Mouse (Mus musculus): ENCODE data around the gene Sgk2. TPM values are rescaled to one million over a fixed set of nuclear protein-coding genes. Genes with fewer than 3 reads are reported as not detected.

The Sgk2 gene
- polyA plus RNA-seq, 1 experiment from 2014 or later = 0.09 TPM

DNA sequence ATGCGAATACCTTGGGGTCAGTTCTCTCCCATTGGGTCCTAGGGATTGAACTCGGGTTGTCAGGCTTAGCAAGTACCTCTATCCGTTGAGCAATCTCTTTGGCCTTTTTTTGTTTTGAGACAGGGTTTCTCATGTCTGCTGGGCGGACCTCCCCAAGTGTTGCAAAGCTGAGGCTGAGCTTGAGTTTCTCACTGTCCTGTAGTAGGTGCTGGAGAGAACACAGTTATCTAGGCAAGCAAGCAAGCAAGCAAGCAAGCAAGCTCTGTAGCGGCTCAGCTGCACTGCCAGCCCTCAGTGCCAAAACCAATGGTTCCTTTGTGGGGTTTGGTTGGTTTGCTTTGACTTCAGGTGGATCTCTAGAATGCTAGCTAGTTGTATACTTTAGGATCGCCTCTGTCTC lies 73.5 kb downstream of the Sgk2 start:
- no peak overlapping the region for H3K27ac ChIP-seq (ENCODE audit: low read length)
- H3K4me1 ChIP-seq (ENCODE audit: control insufficient read depth, insufficient read depth, low read length) = peaks cover 8% of the 10 kb centered on the region
- 76% methylated on average over 6 of the region's 6 CpGs for WGBS
- H3K4me2 ChIP-seq (ENCODE audit: low read depth, low read length) = no peak overlapping the region
- no peak for ATAC-seq (replicated peaks; ENCODE audit: extremely low read depth, insufficient read depth, low FRiP score)
- H3K9ac ChIP-seq (ENCODE audit: low read length) = no peak overlapping the region
- H3K4me3 ChIP-seq (ENCODE audit: low read length) = no peak overlapping the region
- H3K9me3 ChIP-seq (replicated peaks; ENCODE audit: control insufficient read depth, low read length) = no peaks in the 10 kb centered on the region
- H3K27me3 ChIP-seq (ENCODE audit: control insufficient read depth, insufficient read depth, low read length) = no peaks in the 10 kb centered on the region
- H3K36me3 ChIP-seq (ENCODE audit: control insufficient read depth, insufficient read depth) = no peaks in the 10 kb centered on the region

- Histone ChIP-seq H3K27ac (ENCODE audit: low read length) (no peak overlapping the region), H3K4me2 (ENCODE audit: low read depth, low read length) (no peak overlapping the region)
- 74% methylated on average over 8 of the region's 8 CpGs for WGBS
These were observed 74.3 kb downstream of the Sgk2 start for GRCm38 (mm10) chr2:163061203-163062118.

GRCm38 (mm10) chr2:163062119-163062508 lies 75.0 kb downstream of the Sgk2 start:
- H3K36me3 ChIP-seq (ENCODE audit: control insufficient read depth, insufficient read depth) = no peaks in the 10 kb centered on the region
- ATAC-seq (replicated peaks; ENCODE audit: extremely low read depth, insufficient read depth, low FRiP score) = no peak
- 87% methylated on average over 6 of the region's 6 CpGs for WGBS
- H3K4me1 ChIP-seq (ENCODE audit: control insufficient read depth, insufficient read depth, low read length) = no peaks in the 10 kb centered on the region
- no peak overlapping the region for H3K9ac ChIP-seq (ENCODE audit: low read length)
- no peaks in the 10 kb centered on the region for H3K9me3 ChIP-seq (replicated peaks; ENCODE audit: control insufficient read depth, low read length)
- H3K4me3 ChIP-seq (ENCODE audit: low read length) = no peak overlapping the region
- H3K27ac ChIP-seq (ENCODE audit: low read length) = no peak overlapping the region
- no peak overlapping the region for H3K4me2 ChIP-seq (ENCODE audit: low read depth, low read length)
- H3K27me3 ChIP-seq (ENCODE audit: control insufficient read depth, insufficient read depth, low read length) = no peaks in the 10 kb centered on the region

More at GRCm38 (mm10) chr2:163061203-163062118, 74.3 kb downstream of the Sgk2 start:
- no peak overlapping the region for H3K9ac ChIP-seq (ENCODE audit: low read length)
- H3K36me3 ChIP-seq (ENCODE audit: control insufficient read depth, insufficient read depth) = no peaks in the 10 kb centered on the region
- ATAC-seq (replicated peaks; ENCODE audit: extremely low read depth, insufficient read depth, low FRiP score) = no peak
- no peak overlapping the region for H3K4me3 ChIP-seq (ENCODE audit: low read length)
- 0 out of 2 replicates have a peak, but pooled peaks cover under 1% of the 10 kb centered on the region for H3K4me1 ChIP-seq (ENCODE audit: control insufficient read depth, insufficient read depth, low read length)
- no peaks in the 10 kb centered on the region for H3K9me3 ChIP-seq (replicated peaks; ENCODE audit: control insufficient read depth, low read length)
- H3K27me3 ChIP-seq (ENCODE audit: control insufficient read depth, insufficient read depth, low read length) = no peaks in the 10 kb centered on the region

Other genes starting within 250 kb of the Sgk2 start
- 112 and 129 TPM in 2 replicates for gene Srsf6, start 55.8 kb upstream of the Sgk2 start, polyA plus RNA-seq (2015; fragmentation: Nextera tagmentation; extraction: Ambion mirVana)
- 0.04 and 0.07 TPM in 2 replicates for gene L3mbtl1, start 43.9 kb upstream of the Sgk2 start, polyA plus RNA-seq (2015; fragmentation: Nextera tagmentation; extraction: Ambion mirVana)
- gene Ift52, start 30.0 kb downstream of the Sgk2 start, polyA plus RNA-seq (2015; fragmentation: Nextera tagmentation; extraction: Ambion mirVana) = 33.9 and 34.8 TPM in 2 replicates
- 16.0 and 16.3 TPM in 2 replicates for gene Mybl2, start 67.4 kb downstream of the Sgk2 start, polyA plus RNA-seq (2015; fragmentation: Nextera tagmentation; extraction: Ambion mirVana)
- gene Gtsf1l, start 100.5 kb downstream of the Sgk2 start, polyA plus RNA-seq (2015; fragmentation: Nextera tagmentation; extraction: Ambion mirVana) = not detected in 2 replicates
- gene Tox2, start 215.8 kb downstream of the Sgk2 start, polyA plus RNA-seq (2015; fragmentation: Nextera tagmentation; extraction: Ambion mirVana) = 4.8 and 6.1 TPM in 2 replicates